Comparison of ENCODE assay signal across 8 mouse cellular contexts in the genomic region with DNA sequence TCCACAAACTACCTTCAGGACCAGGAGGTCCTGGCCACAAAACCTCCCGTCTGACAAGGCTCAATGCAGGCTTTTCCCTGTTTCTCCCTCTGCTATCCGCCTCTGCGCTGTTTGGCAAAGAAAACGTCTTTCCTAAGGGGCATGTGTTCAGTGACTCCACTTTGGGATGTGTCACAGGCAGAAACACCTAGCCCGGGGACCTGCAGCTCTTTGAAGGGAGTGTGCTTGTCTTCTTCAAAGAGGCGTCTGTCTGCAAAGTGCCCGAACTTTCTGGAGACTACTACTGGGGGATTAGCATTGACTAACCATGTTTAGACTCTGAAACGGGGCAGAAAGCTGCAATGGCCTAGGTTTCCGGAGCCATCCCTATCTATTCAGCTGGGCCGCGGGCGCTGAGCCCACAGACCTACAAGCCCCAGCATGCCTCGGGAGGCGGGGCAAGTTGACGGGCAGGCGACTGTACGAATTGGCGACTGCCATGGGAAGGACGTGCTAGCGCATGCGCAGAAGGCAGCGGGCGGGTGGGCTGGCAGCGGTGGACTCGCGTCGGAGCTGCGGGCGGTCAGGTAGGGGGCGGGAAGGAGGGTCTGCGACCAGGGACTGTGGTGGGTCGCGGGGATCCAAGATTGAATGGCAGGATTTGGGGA. TPM values are rescaled to one million over a fixed set of nuclear protein-coding genes. Genes with fewer than 3 reads are reported as not detected.
DNase-seq lines count a peak whose midpoint lies in the region; ATAC-seq and TF ChIP-seq lines count a peak whose summit lies in the region.

A gene (plus strand): TSS at position 483 of the 647 bp plus-strand sequence.

- peak within 1 kb of the TSS; percentile 87 for H3K4me3 ChIP-seq in C2C12 (ENCODE audit: insufficient read depth, poor library complexity, severe bottlenecking)
- H3K4me3 ChIP-seq in heart, embryonic 13.5 days = peak within 1 kb of the TSS; percentile 70
- H3K4me3 ChIP-seq in liver, embryonic 12.5 days = peak within 1 kb of the TSS; percentile 77
- peak within 1 kb of the TSS; percentile 77 for H3K4me3 ChIP-seq in stomach, embryonic 15.5 days (replicated peaks)

- H3K9ac ChIP-seq in heart, embryonic 13.5 days = peak within 1 kb of the TSS; percentile 91
- H3K9ac ChIP-seq in liver, embryonic 12.5 days = peak within 1 kb of the TSS; percentile 75
- peak within 1 kb of the TSS; percentile 65 for H3K9ac ChIP-seq in stomach, embryonic 15.5 days

- 3% methylated on average over 33 of the region's 33 CpGs for WGBS in heart, embryonic 13.5 days
- 4% methylated on average over 33 of the region's 33 CpGs for WGBS in liver, embryonic 12.5 days (ENCODE audit: insufficient replicate concordance)
- 3% methylated on average over 33 of the region's 33 CpGs for WGBS in stomach, embryonic 15.5 days

- no peaks in the 10 kb centered on the region for H3K36me3 ChIP-seq in C2C12 (ENCODE audit: control insufficient read depth, insufficient read depth)
- H3K36me3 ChIP-seq in heart, embryonic 13.5 days = no peaks in the 10 kb centered on the region
- no peaks in the 10 kb centered on the region for H3K36me3 ChIP-seq in liver, embryonic 12.5 days
- H3K36me3 ChIP-seq in stomach, embryonic 15.5 days = no peaks in the 10 kb centered on the region

- peak; percentile 99 for DNase-seq in brain, embryonic 14.5 days (ENCODE audit: low read depth)
- peak; percentile 30 for DNase-seq in fat pad, adult 2 months (ENCODE audit: extremely low read depth, low read depth, low spot score)
- peak; percentile 100 for DNase-seq in kidney, postnatal 10 days
- peak; percentile 89 to 93 for DNase-seq in natural killer cell, adult 2 months (ENCODE audit: low spot score in 2 of 2)

- peaks cover 40% of the 10 kb centered on the region for H3K4me1 ChIP-seq in heart, embryonic 13.5 days
- peaks cover 40% of the 10 kb centered on the region for H3K4me1 ChIP-seq in liver, embryonic 12.5 days
- 0 out of 2 replicates have a peak, but pooled peaks cover 12% of the 10 kb centered on the region for H3K4me1 ChIP-seq in stomach, embryonic 15.5 days

- peak within 1 kb of the TSS; percentile 82 for H3K4me2 ChIP-seq in heart, embryonic 13.5 days
- H3K4me2 ChIP-seq in liver, embryonic 12.5 days = peak within 1 kb of the TSS; percentile 82
- H3K4me2 ChIP-seq in stomach, embryonic 15.5 days = peak within 1 kb of the TSS; percentile 62

- H3K27ac ChIP-seq in heart, embryonic 13.5 days (replicated peaks) = peak within 1 kb of the TSS; percentile 48
- H3K27ac ChIP-seq in liver, embryonic 12.5 days = no peak within 1 kb of the TSS; the same call in 1 of the 2 replicates
- H3K27ac ChIP-seq in stomach, embryonic 15.5 days = no peak within 1 kb of the TSS

- peaks cover 44% of the 10 kb centered on the region for H3K79me3 ChIP-seq in C2C12 (ENCODE audit: low read depth)

- peak within 1 kb of the TSS; percentile 67 for H3ac ChIP-seq in C2C12 (ENCODE audit: control insufficient read depth, insufficient read length, low read depth)

- peak; percentile 82 for TF ChIP-seq POLR2A in brain, embryonic 14.5 days (IDR thresholded peaks at IDR 0.05; ENCODE audit: borderline replicate concordance, extremely low read depth, insufficient read depth, insufficient read length, poor library complexity, severe bottlenecking)

- no peaks in the 10 kb centered on the region for H3K9me3 ChIP-seq in heart, embryonic 13.5 days
- H3K9me3 ChIP-seq in liver, embryonic 12.5 days (replicated peaks) = no peaks in the 10 kb centered on the region
- no peaks in the 10 kb centered on the region for H3K9me3 ChIP-seq in stomach, embryonic 15.5 days

- no peaks in the 10 kb centered on the region for H3K27me3 ChIP-seq in C2C12 (ENCODE audit: control insufficient read depth, insufficient read depth, insufficient read length)
- no peaks in the 10 kb centered on the region for H3K27me3 ChIP-seq in heart, embryonic 13.5 days (replicated peaks)
- no peaks in the 10 kb centered on the region for H3K27me3 ChIP-seq in liver, embryonic 12.5 days (replicated peaks)
- no peaks in the 10 kb centered on the region for H3K27me3 ChIP-seq in stomach, embryonic 15.5 days (replicated peaks)

- H3K79me2 ChIP-seq in C2C12 (ENCODE audit: control insufficient read depth, insufficient read depth) = peaks cover 48% of the 10 kb centered on the region

- TF ChIP-seq CTCF in C2C12 (IDR thresholded peaks at IDR 0.05; ENCODE audit: control insufficient read depth, insufficient read depth, insufficient read length) = no peak
- TF ChIP-seq CTCF in brain, embryonic 14.5 days (IDR thresholded peaks at IDR 0.05; ENCODE audit: borderline replicate concordance, extremely low read depth, insufficient read depth, insufficient read length) = no peak

- peak; percentile 86 for ATAC-seq in heart, embryonic 13.5 days (ENCODE audit: extremely low read depth, insufficient number of reproducible peaks, low FRiP score, low TSS enrichment)
- peak; percentile 92 for ATAC-seq in liver, embryonic 12.5 days
- peak; percentile 96 for ATAC-seq in stomach, embryonic 15.5 days (ENCODE audit: insufficient read depth, low FRiP score, low read depth)

TF ChIP-seq in C2C12, 6 proteins besides CTCF, POLR2A, EP300 and RAD21:
- TF ChIP-seq MYOD1 (IDR thresholded peaks at IDR 0.05; ENCODE audit: control insufficient read depth, insufficient read length, low read depth) (no peak), USF1 (IDR thresholded peaks at IDR 0.05; ENCODE audit: low read depth) (no peak), MYOG (IDR thresholded peaks at IDR 0.05; ENCODE audit: control insufficient read depth, extremely low read depth, insufficient read length) (no peak), MAX (IDR thresholded peaks at IDR 0.05) (no peak), FOSL1 (IDR thresholded peaks at IDR 0.05; ENCODE audit: insufficient read depth, low read length, poor library complexity, severe bottlenecking) (no peak), CEBPB (IDR thresholded peaks at IDR 0.05; ENCODE audit: low read depth) (no peak)
TF ChIP-seq in C2C12: peak in this region for 0.

RNA-seq across cellular contexts. Expression of the gene that starts here (rescaled TPM):
- 24.1 TPM for polyA plus RNA-seq in C2C12 (2012; fragmentation: generic; extraction: Trizol)
- polyA plus RNA-seq in brain, embryonic 14.5 days (2012; rRNA removed) = 114 and 134 TPM in 2 replicates
- polyA plus RNA-seq in heart, embryonic 13.5 days (2015; fragmentation: Nextera tagmentation; extraction: Ambion mirVana) = 29.5 and 32.7 TPM in 2 replicates
- polyA plus RNA-seq in liver, embryonic 12.5 days (2016; fragmentation: Nextera tagmentation; extraction: Ambion mirVana) = 12.3 and 12.5 TPM in 2 replicates
- polyA plus RNA-seq in stomach, embryonic 15.5 days (2015; fragmentation: Nextera tagmentation; extraction: Ambion mirVana) = 38.4 and 43.8 TPM in 2 replicates

Comparison
In these comparisons a context has a peak if more than half of its experiments do, and no peak if none do; other contexts are left out.
1. DNase-seq: peak in every context shown above with its lines; median percentile 100 in kidney, postnatal 10 days; 99 in brain, embryonic 14.5 days; 91 in natural killer cell, adult 2 months; 30 in fat pad, adult 2 months.